Mouse (Mus musculus) lung, postnatal 0 days (tissue): ENCODE results near the gene Tbc1d10a.

Experiments
- CTCF ChIP-seq: IDR thresholded peaks from 2 replicates; pipeline ENCODE4 v1.5.1; 2016; ENCODE audit warnings: antibody characterized with exemption, mild to moderate bottlenecking
- EP300 ChIP-seq: IDR thresholded peaks from 2 replicates; pipeline ENCODE4 v1.6.1; 2016; ENCODE audit warnings: antibody characterized with exemption, mild to moderate bottlenecking, control low read depth

GRCm38 (mm10) chr11:4148536-4149156 lies 37.9 kb upstream of the Tbc1d10a start:
- no peak for TF ChIP-seq CTCF
- no peak for TF ChIP-seq EP300
